Mouse (Mus musculus): ENCODE data around the gene Doc2g.

GRCm38 (mm10) chr19:4037788-4038232, 34.7 kb downstream of the Doc2g start, which contains the start of gene Gstp1:
- no peak for TF ChIP-seq GATA1 (IDR thresholded peaks at IDR 0.05; ENCODE audit: low read length)
- no peak for TF ChIP-seq TAL1 (IDR thresholded peaks at IDR 0.05; ENCODE audit: low read length)

Measured in erythroblast, embryonic 14.5 days (primary cell).